Mouse (Mus musculus): ENCODE results near the gene Zbtb24. TPM values are rescaled to one million over a fixed set of nuclear protein-coding genes. Genes with fewer than 3 reads are reported as not detected.

Gene Zbtb24
- polyA plus RNA-seq, 1 experiment from 2014 or later = 3.9 TPM

DNA sequence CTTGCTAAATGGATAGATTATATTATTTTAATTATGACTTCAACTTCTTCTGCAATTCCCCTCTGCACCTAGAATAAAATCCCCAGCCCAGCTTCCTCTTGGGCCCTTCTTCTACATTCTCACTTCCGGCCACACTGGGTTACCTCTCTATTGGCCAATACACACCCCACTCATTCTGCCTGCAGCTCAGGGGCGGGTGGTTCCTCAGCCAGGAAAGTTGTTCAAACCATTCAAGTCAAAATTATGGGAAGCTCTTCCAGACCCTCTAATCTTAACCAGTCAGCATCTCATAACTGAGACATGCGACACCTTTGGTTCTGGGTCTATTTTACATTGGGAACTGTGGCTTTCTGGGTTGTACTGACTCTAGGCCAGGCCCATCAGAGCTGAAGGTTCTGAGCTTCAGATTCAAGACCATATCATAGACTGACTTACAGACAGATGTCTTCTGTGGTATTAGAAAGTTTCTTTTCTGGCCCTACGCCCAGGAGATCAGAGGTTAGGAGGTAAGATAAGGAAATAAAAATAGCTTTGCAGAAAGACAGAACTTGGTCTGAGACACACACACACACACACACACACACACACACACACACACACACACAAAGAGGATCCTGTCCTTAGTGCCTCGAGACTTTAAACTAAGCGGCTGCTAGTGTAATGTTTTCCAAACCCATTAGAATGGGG is 23.7 kb downstream of the Zbtb24 start:
- ATAC-seq (peak; percentile 53), DNase-seq (peak; percentile 31)
- 27% methylated on average over 6 of the region's 6 CpGs for WGBS (ENCODE audit: insufficient replicate concordance)
- no peak overlapping the region for H3K4me3 ChIP-seq (ENCODE audit: low read depth, low read length)
- H3K4me2 ChIP-seq (ENCODE audit: low read depth, low read length) = no peak overlapping the region
- H3K9ac ChIP-seq (replicated peaks) = no peak overlapping the region
- peaks cover 11% of the 10 kb centered on the region for H3K27me3 ChIP-seq (ENCODE audit: insufficient read depth, low read length)
- H3K9me3 ChIP-seq (ENCODE audit: low read length) = no peaks in the 10 kb centered on the region
- TF ChIP-seq CTCF (IDR thresholded peaks at IDR 0.05; ENCODE audit: low read depth) (no peak), EP300 (IDR thresholded peaks at IDR 0.05; ENCODE audit: low read depth) (0 out of 2 replicates have a peak, but pooled peaks have one; percentile 16)
- H3K4me1 ChIP-seq (ENCODE audit: insufficient read depth) = peaks cover 46% of the 10 kb centered on the region
- H3K36me3 ChIP-seq (replicated peaks; ENCODE audit: insufficient read depth, low read length) = peaks cover 2% of the 10 kb centered on the region; the same call in 1 of the 2 replicates
- peak overlapping the region; percentile 63; the same call in 1 of the 2 replicates for H3K27ac ChIP-seq (ENCODE audit: low read depth)

DNA sequence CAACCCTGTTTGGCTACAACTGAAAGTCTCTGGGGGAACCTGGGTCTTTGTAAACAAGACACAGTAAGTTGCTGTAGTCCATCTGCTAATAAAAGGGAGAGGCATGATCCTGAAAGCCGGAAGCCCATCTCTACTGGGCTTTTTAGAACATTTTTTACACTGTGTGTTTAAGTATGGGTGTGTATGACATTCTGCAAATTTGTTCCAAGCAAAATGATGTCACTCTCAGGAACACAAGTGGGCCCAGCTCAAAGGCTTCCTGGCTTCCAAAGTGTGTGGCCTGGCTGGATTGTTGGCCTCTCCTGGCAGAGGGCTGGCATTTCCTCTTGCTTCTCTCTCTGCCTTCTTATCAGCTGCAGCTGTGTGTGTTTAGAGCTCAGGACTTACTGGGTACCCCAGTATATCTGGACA is 24.8 kb downstream of the Zbtb24 start:
- Histone ChIP-seq H3K27ac (ENCODE audit: low read depth) (peak overlapping the region; percentile 26), H3K36me3 (replicated peaks; ENCODE audit: insufficient read depth, low read length) (peaks cover 7% of the 10 kb centered on the region; the same call in 1 of the 2 replicates), H3K9ac (replicated peaks) (no peak overlapping the region), H3K4me2 (ENCODE audit: low read depth, low read length) (no peak overlapping the region), H3K9me3 (ENCODE audit: low read length) (no peaks in the 10 kb centered on the region), H3K4me3 (ENCODE audit: low read depth, low read length) (no peak overlapping the region), H3K27me3 (ENCODE audit: insufficient read depth, low read length) (peaks cover 11% of the 10 kb centered on the region), H3K4me1 (ENCODE audit: insufficient read depth) (peaks cover 46% of the 10 kb centered on the region)
- DNase-seq (no peak), ATAC-seq (no peak)
- 65% methylated on average over 1 of the region's 1 CpGs for WGBS (ENCODE audit: insufficient replicate concordance)
- no peak for TF ChIP-seq CTCF (IDR thresholded peaks at IDR 0.05; ENCODE audit: low read depth)

DNA sequence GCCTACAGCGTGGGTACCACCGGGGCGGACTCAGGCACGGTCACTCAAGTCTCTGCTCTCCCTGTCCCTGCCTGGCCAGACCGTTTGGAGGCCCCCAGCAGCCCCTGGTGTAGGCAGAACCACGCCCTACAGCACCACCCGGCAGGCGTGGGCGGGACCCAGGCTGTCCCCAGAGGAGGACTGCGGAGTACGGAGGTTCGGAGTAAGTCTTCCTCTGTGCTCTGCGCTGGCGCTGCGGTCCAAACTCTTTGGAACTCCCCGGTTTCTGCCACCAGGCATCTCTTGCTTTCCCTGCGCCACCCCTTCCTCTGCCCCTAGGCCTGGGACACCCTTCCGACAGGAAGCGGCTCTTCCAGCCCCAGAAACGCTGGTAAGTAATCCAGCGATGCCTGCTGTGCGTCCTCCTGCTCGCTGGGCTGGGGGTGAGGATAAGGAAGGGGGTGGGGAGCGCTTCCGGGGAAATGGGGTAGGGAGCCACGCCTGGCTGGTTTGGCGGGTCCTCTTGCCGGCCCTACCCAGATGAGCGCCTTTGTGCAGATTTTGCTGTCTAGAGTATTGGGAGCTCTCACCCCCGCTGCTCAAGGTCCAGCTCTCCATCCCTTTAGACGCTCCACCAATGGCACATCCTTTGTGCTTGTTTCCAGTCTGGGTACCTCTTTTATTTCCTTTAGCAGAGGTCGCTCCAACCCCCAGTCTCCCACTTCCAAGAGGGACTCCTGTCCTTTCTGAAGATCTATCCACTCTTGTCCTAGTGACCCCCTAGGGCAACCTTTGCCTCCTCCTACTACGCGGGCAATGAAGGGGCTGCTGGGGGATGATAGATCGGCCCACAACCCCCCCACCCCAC is 26.2 kb downstream of the Zbtb24 start, which contains the start of gene Mical1:
TSS of gene Mical1 (plus strand) at position 144 of the 847 bp plus-strand sequence.
- peak within 1 kb of the TSS; percentile 76 for H3K27ac ChIP-seq (ENCODE audit: low read depth)
- H3K9ac ChIP-seq (replicated peaks) = peak within 1 kb of the TSS; percentile 66
- peak; percentile 68 for DNase-seq
- ATAC-seq = peak; percentile 29
- H3K27me3 ChIP-seq (ENCODE audit: insufficient read depth, low read length) = peaks cover 11% of the 10 kb centered on the region
- H3K4me3 ChIP-seq (ENCODE audit: low read depth, low read length) = peak within 1 kb of the TSS; percentile 58
- H3K36me3 ChIP-seq (replicated peaks; ENCODE audit: insufficient read depth, low read length) = peaks cover 7% of the 10 kb centered on the region; the same call in 1 of the 2 replicates
- H3K4me1 ChIP-seq (ENCODE audit: insufficient read depth) = peaks cover 46% of the 10 kb centered on the region
- under 1% methylated on average over 35 of the region's 35 CpGs for WGBS (ENCODE audit: insufficient replicate concordance)
- no peak for TF ChIP-seq EP300 (IDR thresholded peaks at IDR 0.05; ENCODE audit: low read depth)
- no peak for TF ChIP-seq CTCF (IDR thresholded peaks at IDR 0.05; ENCODE audit: low read depth)
- peak within 1 kb of the TSS; percentile 82 for H3K4me2 ChIP-seq (ENCODE audit: low read depth, low read length)
- H3K9me3 ChIP-seq (ENCODE audit: low read length) = no peaks in the 10 kb centered on the region

DNA sequence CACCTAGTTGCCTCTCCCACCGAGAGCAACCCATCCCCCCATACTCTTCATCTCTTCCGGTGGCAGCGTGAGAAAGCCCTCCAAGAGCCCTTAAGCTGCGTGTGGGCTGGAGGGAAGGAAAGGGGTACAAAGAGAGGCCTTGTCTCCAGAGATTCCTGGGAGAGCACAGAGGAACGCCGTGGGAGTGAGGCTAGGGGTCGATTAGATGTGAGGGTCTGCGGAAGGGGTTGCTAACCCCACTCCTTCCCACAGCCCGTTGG is 26.8 kb downstream of the Zbtb24 start:
- peak overlapping the region; percentile 58 for H3K4me3 ChIP-seq (ENCODE audit: low read depth, low read length)
- peak overlapping the region; percentile 76 for H3K27ac ChIP-seq (ENCODE audit: low read depth)
- H3K4me1 ChIP-seq (ENCODE audit: insufficient read depth) = peaks cover 46% of the 10 kb centered on the region
- peaks cover 8% of the 10 kb centered on the region for H3K36me3 ChIP-seq (replicated peaks; ENCODE audit: insufficient read depth, low read length)
- H3K9me3 ChIP-seq (ENCODE audit: low read length) = no peaks in the 10 kb centered on the region
- TF ChIP-seq CTCF (IDR thresholded peaks at IDR 0.05; ENCODE audit: low read depth) = no peak
- TF ChIP-seq EP300 (IDR thresholded peaks at IDR 0.05; ENCODE audit: low read depth) = no peak
- H3K4me2 ChIP-seq (ENCODE audit: low read depth, low read length) = peak overlapping the region; percentile 82
- H3K27me3 ChIP-seq (ENCODE audit: insufficient read depth, low read length) = peaks cover 11% of the 10 kb centered on the region
- ATAC-seq (no peak), DNase-seq (peak; percentile 19)
- 1% methylated on average over 9 of the region's 9 CpGs for WGBS (ENCODE audit: insufficient replicate concordance)
- peak overlapping the region; percentile 66 for H3K9ac ChIP-seq (replicated peaks)

DNA sequence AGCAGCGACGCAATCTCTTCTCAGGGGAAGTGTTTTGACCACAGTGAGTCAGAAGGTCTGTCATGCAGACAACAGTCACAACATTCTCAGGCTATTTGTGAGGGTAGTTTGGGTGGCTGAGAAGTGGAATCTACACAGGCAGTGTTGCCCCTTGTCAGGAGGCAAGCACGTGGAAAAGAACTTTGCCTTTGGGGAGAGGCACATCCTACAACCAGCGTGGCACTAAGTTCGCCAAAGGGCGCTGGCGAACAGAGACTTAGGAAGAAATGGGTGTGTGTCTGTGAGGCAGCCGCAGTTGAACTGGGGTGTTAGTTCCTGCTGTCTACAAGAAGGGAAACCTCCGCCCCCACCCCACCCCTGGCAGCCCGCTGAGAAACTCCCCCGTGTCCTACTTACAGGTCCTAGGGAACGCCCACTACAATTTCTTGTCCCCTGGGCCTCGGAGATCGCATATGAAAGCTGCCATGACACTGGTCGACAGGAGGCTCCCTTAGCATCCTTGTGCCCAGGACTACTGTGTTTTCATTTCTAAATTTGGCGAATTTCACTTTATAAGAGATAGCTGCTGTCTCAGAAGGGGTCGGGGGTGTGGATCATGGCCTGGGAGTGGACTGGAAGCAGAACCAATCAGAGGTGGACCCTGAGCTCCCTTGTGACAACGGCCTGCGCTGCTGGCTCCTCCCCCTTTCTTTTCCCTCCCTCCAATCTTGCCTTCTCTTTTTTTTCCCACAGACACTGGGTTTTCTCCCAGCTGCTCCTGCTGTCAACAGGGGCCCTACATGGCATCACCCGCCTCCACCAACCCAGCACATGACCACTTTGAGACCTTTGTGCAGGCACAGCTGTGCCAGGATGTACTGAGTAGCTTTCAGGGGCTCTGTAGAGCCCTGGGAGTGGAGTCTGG is 27.3 kb downstream of the Zbtb24 start:
- Histone ChIP-seq H3K36me3 (replicated peaks; ENCODE audit: insufficient read depth, low read length) (peaks cover 12% of the 10 kb centered on the region), H3K9ac (replicated peaks) (peak overlapping the region; percentile 66), H3K27ac (ENCODE audit: low read depth) (peak overlapping the region; percentile 76), H3K27me3 (ENCODE audit: insufficient read depth, low read length) (peaks cover 11% of the 10 kb centered on the region), H3K9me3 (ENCODE audit: low read length) (no peaks in the 10 kb centered on the region), H3K4me1 (ENCODE audit: insufficient read depth) (peaks cover 46% of the 10 kb centered on the region), H3K4me3 (ENCODE audit: low read depth, low read length) (peak overlapping the region; percentile 58), H3K4me2 (ENCODE audit: low read depth, low read length) (peak overlapping the region; percentile 82)
- DNase-seq (peak; percentile 46), ATAC-seq (peak; percentile 19; the same call in 1 of the 2 replicates)
- no peak for TF ChIP-seq CTCF (IDR thresholded peaks at IDR 0.05; ENCODE audit: low read depth)
- WGBS (ENCODE audit: insufficient replicate concordance) = 5% methylated on average over 20 of the region's 20 CpGs
